Mouse (Mus musculus) T-helper 1 cell (primary cell): ENCODE measurements around the gene Olfr223.
"Not testable (repeated sequence)": the region's sequence is repeated elsewhere in the genome, so short reads cannot be mapped to it uniquely, and the experiment has no call there.

Experiments used
- in situ Hi-C: fragments of 300-600 bp; cut with MboI, MseI; formaldehyde crosslinking; loops from one replicate; pipeline ENCODE4 v1.15.1; 2025; ENCODE audit warnings: high pct_unique_total_duplicates

Gene Olfr223

DNA sequence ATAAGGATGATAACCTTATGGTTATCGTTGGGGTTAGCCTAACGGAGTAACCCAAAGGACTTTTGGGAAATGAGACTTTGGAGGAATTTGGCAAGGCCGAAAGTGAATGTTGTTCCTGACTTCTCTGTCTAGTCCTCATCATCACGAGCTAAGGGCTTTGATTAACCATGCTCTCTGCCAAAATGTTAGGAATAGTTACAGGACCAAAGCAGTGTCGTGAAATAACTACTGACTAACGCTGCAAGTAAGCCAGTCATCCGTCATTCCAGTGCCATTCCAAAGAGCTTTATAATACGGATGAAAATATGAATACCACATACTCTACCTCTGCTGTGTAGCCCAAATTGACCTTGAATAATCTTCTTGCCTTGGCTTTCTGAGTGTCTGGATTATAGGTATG lies 3.9 kb upstream of the Olfr223 start:
- in situ Hi-C loops, result no loop called here

DNA sequence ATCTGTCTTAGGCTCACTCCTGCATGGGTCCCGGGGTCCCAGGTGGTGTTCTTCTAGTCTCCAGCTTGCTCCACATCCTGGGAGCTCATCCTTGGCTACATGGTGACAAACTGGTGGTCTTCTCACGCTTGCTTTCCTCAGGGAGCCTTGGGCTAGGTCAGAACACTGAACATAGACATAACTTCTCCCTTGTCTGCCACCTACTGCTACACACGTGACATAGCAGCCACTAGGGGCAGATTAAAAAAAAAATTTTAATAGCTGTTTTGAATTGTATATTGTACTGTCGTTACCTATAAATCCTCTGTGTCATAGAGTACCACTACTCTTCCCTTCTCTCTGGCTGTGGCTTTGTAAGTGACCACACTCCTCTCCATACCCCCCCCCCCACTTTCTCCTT lies 3.0 kb upstream of the Olfr223 start:
- in situ Hi-C loops, result no loop called here

DNA sequence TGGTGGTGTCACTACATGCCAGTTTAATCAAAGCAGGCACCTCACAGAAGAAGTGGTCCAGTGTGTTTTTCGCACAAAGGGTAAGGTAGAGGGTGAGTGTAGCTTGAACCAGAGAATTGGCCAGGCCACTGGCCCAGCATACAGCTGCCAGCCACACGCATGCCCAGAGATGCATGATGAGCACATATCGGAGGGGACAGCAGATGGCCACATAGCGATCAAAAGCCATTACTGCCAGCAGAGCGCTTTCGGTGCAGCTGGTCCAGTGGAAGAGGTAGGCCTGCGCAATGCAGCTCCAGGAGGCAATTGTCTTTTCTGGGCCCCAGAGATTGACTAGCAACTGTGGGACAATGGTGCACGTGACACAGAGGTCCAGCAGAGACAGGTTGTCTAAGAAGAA lies 3.6 kb downstream of the Olfr223 start:
- in situ Hi-C loops, result no loop called here

DNA sequence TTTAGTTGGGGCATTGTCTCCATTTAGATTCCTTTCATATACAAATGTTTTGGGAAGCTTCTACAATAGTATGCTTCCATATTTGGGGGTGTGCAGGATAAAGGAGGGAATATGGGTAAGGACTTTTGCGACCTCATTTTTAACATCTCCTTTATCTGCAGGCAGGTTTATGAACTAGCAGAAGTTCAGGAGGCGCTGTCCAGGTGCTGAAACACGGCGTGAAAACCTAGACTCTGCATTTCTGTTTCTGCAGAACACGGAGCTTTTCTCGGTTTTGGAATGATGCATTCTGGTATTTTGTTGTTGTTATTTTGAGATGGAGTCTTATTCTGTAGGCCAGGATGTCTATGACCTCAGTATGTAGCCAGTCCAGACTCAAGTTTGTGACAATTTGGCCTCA lies 8.6 kb downstream of the Olfr223 start:
- in situ Hi-C loops, result no loop called here

DNA sequence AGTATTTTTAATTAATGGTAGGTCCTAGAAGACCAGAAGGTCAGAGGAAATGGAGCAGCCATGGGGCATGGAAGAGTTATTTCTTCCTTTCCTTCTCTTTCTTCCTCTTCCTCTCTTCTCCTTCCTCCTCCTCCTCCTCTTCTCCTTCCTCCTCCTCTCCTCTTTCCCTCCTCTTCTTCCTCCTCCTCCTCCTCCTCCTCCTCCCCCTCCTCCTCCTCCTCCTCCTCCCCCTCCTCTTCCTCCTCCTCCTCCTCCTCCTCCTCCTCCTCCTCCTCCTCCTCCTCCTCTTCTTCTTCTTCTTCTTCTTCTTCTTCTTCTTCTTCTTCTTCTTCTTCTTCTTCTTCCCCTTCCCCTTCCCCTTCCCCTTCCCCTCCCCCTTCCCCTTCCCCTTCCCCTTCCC lies 17.0 kb downstream of the Olfr223 start, which contains the start of gene Olfr222:
TSS of gene Olfr222 (minus strand) at position 101 of the 400 bp plus-strand sequence.
- in situ Hi-C loops, result not testable (repeated sequence)

DNA sequence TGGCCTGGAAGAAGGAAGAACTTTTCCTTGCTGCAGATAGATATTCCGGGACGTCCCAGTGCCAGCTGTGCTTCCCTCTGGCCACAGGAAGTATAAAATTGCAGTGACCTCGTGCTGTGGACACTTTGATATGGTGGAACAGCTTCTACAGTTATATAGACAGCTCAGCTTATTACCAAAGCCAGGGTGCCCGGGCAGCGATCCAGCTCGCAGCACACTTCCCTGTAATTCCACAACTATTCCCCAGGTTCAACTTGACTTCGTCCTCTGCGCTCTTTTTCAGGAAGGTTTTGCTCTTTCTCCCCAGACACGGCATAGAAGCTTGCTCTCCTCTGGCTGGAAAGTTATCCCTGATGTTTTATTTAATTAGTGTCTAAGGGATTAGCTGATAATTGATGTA lies 17.4 kb downstream of the Olfr223 start:
- in situ Hi-C loops, result no loop called here

DNA sequence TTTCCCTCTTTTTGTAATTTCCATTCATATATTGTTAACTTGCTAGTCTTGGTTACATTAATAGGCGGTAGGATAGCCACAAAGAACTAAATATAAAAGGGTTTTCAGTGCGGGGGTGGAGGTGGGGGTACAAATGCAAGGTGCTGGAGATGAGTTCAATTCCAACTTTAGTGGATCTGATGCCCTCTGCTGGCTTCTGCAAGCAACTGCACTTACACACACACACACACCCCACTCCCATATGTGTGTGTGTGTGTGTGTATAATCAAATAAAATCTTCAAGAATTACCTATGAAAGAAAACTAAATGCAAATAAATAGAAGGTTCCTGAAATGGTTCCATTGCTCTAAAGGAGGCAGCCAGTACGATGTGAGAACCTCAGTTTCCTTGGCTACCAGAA lies 23.8 kb downstream of the Olfr223 start:
- in situ Hi-C loops, result no loop called here

DNA sequence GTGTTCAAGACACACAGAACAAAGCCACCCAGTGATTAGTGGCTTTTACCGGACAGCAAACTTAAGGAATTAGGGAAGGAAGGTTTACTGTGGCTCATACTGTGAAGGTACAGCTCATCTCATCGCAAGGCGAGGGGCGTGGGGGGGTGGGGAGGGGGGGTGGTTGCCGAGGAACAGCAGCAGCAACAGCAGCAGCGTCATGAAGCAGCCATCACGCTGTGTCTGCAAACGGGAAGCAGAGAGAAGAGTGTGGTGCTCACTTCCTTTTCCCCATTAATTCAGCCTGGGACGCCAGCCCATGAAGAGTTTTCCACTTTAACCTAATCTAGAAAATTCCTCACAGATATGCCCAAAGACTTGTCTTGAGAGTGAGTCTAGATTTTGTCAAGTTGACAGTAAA lies 30.3 kb downstream of the Olfr223 start:
- in situ Hi-C loops, result no loop called here

DNA sequence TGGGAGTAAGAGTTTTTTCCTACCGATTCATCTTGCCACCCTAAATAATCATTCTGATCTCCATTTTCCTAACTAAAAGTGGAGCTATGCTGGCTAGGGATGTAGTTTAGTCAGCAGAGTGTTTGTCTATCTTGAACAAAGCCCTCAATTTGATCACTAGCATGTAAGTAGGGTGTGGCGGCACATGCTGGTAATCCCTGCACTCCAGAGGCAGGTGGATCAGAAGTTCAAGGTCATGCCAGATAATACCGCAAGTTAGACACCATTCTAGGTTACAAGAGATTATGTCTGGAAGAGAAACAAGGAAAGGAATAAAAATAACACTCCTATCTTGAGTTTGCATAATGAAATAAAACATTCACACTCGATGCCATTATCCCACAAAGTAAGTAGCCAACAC lies 30.8 kb downstream of the Olfr223 start:
- in situ Hi-C loops, result no loop called here

DNA sequence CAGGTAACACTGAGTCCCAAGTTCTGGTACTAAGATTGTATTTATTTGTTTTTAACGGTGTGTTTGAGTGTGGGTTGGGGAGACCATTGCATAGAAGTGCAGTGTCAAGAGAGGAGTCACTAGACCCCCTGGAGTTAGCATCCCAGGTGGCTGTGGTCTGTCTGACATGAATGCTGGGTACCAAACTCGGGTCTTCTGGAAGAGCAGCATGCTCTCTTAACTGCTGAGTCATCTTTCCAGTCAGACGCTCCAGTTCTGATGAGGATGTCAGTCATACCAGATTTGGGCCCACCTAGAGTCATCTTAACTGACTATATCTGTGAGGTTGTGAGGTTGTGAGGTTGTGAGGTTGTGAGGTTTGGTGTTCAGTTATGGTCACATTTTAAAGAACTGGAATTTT lies 32.2 kb downstream of the Olfr223 start:
- in situ Hi-C loops, result no loop called here

DNA sequence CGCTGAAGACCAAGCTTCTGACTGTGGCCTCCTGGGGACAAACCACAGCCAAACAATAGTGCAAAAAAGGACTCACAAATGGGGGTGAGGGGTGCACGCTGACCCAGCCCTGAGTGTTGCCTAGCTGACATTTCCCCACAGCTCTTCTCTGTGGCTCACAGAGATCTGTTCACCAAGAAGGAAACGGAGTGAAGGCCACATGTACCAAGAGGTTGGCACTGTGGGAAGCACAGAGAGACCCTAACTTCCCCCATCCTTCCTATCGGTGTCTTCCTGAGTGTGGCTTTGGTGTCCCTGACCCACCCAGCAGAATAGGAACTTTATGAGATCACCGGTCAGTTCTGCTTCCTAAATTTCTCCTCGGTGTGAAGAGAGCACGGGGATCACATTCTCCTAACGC lies 38.6 kb downstream of the Olfr223 start:
- in situ Hi-C loops, result no loop called here

DNA sequence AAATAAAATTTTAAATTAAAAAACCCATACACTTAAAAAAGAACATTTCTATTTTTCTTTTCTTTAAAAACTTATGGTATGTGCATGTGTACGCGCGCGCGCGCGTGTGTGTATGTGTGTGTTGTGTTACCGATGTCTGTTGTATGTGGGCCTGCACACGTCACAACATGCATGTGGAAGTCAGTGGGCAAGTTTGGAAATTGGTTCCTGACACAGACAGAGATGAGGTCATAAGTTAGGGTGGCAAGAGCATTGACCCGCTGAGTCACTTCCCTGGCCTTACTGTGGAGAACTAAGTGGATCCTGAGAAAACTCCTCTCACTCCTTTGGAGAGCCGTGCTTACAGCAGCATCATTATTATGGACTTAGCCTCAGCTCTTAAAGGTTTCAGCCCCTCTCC lies 39.0 kb downstream of the Olfr223 start:
- in situ Hi-C loops, result no loop called here

DNA sequence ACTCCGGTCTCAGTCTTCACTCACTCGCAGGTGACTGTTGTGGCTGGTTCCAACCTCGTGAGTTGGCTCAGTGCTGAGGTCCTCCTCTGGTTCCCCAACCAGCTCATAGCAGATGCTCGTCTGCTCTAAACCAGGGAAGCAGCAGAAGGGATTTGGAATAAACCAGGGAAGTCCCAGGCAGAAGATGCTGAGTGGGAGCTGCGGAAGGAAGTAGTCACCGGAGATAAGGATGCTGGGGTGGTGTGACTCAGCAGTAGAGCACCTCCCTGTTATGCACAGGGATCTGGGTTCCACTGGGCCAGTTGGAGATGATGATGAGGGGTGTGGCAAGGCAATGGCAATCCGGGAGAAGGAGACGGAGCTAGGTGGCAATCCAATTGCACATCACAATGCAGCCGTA lies 49.1 kb downstream of the Olfr223 start:
- in situ Hi-C loops, result no loop called here

DNA sequence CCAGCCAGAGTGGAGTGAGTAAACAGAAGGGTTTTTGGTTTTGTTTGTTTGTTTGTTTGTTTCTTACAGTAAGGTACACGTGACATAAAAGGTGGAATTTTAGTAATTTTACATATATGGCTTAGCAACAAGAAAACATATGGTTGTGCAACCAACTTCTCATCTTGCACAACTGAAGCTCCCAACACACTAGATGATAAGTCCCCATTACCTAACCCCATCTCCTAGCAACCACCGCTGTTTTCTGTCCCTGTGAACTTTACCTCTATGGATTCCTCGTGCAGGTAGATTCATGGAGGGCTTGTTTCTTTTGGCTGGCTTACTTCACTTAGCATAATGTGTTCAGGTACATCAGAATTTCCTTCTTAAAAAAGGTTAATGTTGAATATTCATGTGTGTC lies 49.7 kb downstream of the Olfr223 start:
- in situ Hi-C loops, result no loop called here

DNA sequence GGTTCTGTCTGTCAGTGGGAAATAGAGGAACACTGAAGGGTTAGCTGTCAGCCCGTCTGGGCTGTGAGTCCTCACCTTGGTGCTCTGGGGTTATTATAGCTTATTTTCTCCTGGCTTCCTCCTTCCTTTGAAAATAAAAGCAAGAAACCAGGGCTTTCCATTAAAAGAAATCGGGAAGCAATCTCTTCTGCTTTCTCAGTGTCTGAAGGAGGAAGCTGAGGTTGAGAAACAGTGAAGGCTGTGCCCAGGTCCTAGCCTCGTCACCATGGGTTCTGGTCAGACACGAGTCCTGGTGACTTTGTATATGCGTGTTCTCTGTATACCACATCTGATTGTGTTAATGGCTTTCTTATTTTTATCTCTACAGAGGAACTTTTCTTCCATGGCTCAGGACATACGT lies 50.6 kb downstream of the Olfr223 start:
- in situ Hi-C loops, result no loop called here

DNA sequence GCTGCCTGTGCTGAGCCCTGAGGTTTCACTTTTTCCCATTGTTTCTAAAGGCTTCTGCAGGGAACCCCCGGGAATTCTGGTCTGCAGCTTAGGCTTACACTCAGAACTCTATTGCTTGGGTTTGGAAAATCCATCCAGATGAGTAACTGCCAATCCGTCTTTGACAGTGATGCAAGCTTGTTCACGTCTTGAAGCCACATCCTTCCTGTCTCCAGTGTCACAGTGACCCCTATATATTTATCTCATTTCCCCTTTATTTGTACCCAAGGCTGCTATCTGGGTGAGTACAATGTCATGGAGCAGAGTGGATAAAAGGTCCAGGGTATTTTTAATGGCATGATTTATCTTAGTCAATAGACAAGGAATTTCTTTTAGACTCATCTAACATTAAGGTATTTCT lies 51.8 kb downstream of the Olfr223 start, which contains the start of gene Nlrp3:
TSS of gene Nlrp3 (plus strand) at position 245 of the 400 bp plus-strand sequence.
- in situ Hi-C loops, result no loop called here

DNA sequence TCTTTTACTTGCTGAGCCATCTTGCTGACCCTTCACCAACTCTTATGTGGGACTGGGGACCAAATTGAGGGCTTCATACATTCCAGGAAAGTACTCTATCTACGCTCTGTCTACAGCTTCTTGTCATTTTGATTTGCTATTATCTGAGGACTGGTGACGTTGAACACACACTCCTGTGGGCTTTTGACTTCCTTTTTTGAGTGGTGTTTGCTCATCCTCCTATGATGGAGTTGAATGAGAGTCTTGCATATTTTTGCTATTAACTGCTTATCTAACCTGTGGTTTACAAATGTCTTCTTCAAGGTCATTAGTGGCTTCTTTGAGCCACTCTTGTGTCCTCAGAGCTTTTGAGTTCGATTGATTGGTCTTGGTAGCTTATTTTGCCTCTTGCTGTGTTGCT lies 53.0 kb downstream of the Olfr223 start:
- in situ Hi-C loops, result no loop called here
